Mouse (Mus musculus): ENCODE data around the gene Gabrb1. TPM values are rescaled to one million over a fixed set of nuclear protein-coding genes. Genes with fewer than 3 reads are reported as not detected.
A peak's percentile ranks its signal among the peaks of the same experiment; 100 is the strongest.

The Gabrb1 gene
- total RNA-seq, 4 experiments from 2014 or later = 0.09 to 0.28 (median 0.19) TPM

DNA sequence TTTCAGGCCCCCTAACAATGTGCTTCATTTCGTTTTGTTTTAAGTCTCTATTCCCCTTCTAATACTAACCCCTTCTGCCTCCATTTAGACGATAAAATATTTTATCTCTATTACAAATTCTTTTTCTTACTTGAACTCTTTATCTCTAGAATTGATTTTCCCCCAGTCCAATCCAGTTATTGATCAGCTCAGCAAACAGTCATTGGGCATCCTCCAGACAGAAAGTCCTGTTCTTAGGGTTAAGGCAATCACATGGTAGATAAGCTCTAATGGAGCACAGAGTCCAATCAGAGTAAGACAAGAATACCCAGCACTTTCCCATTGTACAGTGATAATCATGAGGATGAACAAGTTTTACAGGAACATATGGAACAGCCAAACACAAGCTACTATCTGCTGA, 172.4 kb downstream of the Gabrb1 start:
- no peak for DNase-seq

DNA sequence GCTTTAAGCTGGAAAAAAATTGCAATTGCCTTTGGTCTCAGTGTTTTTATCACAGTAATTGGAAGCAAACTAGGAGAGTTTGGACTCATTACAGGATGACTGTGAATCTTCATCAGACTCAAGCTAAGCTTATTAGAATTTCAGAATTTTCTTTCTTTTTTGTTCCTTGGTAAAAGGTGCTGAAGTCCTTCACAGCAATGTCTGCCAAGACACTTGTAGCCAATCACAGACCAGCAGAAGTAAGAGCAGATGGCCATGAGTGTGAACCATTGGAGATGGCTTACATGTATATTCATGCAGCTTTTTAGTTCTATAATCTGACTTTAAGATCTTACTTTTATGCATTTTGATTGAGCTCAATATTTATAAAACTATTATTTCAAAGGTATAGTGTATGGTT, 184.3 kb downstream of the Gabrb1 start:
- no peak for DNase-seq

DNA sequence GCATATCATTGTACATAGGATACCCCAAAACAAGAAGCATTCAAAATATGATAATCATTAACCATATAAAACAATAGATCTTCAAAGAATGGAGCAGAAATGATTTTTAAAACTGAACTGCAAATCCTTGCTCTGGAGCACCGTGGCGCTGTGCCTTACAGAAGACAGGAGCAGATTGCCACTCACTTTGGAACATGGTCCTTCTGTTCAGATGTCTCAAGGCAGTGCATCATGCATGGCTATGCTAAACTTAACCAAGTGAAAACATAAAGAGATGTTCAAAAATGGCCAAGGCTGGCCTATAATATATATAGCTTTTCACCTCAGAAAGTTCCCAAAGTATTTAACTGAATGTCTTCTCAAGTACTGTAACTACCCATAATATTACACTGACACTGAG, 240.3 kb downstream of the Gabrb1 start:
- no peak for DNase-seq

DNA sequence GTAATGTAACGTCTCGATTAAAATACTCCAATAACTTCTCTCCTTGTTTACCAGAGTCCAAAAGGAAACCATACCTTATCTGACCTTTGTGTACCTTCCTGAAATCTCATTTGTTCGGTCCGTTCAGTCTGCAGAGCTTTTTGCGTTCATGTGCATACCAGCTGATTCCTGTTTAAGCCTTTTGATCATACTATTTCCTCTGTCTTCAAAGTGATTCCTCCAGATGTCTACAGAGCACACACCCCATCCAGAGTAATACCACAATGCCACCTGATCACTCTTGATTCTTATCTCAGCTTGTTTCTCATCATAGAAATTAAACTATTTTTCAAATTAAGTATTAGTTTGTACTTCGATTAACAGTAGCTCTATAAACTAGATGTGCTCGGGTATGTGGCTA, 245.5 kb downstream of the Gabrb1 start:
- DNase-seq = no peak

DNA sequence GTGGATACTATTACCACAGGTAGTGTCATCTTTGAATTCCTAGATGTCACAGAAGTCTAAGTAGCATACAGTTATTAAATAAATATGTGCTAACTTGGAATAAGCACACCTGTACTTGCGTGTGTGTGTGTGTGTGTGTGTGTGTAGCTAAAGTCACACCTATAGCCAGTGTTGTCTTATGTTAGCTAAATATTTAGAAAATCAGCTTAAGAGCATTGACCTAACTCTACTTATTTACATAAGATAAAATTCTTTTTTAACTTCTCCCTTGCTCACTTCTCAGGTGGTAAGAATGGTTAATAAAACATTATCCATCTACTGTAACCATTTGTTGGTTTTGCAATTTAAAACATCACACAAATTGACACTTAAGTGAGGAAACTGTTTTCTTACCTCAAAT, 256.1 kb downstream of the Gabrb1 start:
- no peak for DNase-seq

DNA sequence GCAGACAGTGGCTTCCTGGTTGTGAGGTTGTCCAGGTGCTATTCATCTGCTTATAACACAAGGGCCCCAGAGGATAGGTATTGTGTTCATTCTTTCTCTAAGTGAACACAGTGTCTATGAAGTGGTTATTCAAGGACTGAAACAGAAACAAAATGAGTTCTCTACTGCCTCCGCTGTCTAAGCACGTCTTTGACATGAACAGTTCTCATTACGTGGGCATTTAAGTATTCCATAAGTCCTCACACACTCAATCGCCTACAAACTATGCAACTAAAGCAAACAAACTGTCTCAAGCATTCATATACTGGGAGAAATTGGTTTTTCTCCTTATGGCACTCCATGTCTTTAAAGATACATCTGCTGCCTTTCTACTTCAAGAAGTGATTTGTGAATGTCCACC, 257.8 kb downstream of the Gabrb1 start:
- DNase-seq = no peak

DNA sequence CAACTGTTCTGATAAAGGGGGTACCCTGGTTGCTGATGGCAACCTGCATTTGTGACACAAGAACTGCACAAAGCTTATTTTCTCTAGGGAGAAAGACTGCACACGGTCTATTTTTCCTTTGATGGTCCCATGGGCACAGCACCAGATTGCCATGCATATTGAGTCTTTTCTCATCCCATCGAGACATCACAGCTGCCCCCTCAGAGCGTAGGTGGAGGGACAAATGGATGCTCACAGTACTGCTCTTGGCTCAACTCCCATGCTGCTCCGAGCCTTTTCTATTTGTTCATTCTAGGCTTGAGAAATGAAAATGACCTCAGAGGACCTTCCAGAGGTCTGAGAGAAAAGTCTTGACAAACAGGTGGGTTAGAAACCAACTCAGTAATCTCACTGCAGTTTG, 259.3 kb downstream of the Gabrb1 start:
- DNase-seq = no peak

DNA sequence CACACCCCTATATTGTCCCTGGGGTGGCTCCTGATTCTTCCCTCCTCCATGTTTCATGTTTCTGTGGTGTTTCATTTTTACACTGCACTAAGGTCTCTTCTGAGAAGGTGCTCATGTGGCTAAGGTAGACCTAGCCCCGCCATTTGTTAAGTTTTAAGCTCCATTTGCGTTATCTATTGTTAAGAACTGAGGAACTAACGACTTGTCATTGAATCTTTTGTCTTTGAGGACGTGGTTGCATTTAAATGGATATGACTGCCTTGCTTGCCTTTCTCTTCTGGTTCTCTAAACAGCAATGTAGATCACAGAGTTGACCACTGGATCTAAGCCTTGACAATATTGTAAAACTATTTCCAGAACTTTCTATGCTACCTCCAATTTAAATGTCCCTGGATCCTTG, 265.7 kb downstream of the Gabrb1 start:
- no peak for DNase-seq

DNA sequence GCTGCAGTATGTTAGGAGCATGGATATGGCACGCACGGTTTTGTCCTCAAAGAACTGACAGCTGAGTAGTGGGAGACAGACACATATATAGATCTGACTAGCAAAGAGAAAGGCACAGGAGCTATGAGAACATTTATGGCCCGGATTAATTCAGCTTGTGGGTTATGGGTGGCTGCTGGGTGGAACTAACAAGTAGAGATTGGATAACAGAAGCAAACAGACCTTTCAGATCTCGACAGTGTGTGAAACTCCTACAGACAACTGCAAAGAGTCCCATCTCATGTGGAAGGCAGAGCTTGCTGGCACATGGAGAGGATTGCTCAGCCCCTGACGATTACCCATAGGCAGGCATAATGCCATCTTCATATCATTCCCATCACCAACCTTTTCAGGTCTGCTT, 268.4 kb downstream of the Gabrb1 start:
- no peak for DNase-seq

DNA sequence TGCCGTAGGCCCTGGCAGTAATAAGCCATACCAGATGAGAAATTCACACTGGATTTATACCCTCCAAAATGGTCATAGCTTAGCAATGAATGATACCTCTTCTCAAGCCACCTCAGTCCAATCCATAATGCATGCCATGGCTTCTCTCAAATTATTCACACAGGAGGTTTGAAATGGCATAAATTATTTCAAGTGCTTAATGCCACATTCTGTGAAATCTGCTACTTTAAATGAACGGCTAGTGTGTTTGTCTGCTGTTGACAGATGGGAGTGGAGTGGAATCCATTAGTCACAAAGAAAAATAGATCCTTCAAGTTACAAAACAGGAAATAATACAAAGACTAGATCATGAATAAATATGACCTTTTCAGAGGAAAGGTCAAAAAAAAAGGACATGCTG, 272.1 kb downstream of the Gabrb1 start:
- no peak for DNase-seq

DNA sequence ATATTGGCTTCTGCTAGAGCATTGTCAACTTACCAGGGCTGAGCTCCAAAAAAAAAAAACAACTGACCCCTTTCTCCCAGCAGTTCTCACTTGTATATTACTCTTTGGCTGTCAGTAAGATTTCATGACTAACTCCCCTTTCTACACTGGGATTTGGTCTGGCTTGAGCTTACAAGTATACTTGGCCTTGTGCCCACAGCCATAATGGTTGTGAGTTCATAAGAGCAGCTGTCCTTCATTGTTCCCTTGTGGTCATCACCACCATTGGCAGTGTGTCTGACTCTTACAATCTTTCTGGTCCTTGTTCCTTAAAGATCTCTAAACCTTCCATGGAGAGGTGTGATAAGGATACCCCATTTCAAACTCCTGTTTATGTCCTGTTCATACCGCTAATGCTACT, 293.5 kb downstream of the Gabrb1 start:
- no peak for DNase-seq

DNA sequence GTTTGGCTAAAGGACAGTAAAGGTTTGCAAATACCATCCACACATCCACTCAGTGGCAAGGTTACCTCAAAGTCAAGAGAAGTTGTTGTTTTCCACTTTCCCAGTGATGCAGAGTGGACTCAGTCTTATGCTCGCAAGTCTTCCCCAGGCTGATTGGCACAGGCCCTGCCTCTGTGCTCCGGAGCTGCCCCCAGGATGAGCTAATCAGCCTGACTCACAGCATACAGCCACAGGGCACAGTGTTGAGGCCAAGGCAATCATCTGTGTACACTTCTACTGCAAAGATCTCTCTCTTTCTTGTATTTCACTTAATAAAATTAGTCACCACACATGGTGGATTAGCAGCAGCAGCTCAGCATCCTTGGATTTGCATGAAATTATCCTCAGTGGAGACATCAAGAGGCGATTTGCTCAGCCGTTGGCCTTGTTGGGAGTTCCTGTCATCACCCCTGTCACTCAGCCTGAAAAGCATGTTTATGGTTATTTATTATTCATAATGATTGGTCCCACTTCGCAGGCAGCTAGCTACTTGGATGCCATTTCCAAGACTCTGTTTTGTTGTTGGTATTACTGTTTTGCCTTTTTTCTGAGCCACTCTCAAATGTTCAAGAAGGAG, 297.3 kb downstream of the Gabrb1 start:
- peak; percentile 6 for DNase-seq

DNA sequence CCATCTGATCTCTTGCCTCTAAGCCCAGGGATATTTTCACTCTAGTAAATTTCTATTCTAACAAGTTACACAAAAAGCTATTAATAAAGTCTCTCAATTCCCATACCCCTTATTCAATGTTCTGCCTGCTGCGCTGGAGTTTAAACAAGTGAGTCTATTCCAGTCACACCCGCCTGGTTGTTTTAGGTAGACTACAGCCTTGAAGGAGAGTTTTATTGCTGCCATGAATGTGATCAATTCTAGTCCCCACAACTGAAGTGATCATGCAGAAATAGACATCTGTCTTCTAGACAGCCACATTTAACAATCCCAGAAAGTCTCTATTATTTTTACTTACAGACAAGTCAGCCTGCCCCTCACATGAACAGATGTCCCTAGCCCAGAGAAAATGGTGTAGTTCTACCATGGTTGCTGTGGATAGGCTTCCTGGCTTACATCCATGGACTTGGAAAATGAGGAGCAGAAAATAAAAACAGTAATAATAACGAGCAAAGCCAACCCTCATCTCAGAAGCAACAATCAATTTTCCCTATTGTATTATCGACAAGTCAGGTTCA, 307.0 kb downstream of the Gabrb1 start:
- no peak for DNase-seq

DNA sequence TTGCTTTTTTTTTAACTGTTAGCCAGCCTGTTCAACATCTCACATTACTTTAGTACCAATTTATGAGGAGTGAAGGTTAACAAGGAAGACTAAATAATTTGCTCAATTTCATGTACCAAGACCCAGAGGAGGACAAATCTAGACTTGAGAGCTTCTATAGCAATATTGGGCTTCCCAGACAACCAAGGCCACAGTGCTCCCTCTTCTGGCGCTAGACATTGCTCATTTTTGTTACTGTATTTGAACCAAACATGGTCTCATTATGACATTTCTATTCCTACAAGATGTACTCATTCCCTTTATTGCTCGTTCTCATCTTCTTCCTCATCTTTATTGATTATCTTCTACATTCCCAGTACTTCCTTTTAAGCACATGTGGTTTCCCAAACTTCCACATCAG, 307.6 kb downstream of the Gabrb1 start:
- no peak for DNase-seq

DNA sequence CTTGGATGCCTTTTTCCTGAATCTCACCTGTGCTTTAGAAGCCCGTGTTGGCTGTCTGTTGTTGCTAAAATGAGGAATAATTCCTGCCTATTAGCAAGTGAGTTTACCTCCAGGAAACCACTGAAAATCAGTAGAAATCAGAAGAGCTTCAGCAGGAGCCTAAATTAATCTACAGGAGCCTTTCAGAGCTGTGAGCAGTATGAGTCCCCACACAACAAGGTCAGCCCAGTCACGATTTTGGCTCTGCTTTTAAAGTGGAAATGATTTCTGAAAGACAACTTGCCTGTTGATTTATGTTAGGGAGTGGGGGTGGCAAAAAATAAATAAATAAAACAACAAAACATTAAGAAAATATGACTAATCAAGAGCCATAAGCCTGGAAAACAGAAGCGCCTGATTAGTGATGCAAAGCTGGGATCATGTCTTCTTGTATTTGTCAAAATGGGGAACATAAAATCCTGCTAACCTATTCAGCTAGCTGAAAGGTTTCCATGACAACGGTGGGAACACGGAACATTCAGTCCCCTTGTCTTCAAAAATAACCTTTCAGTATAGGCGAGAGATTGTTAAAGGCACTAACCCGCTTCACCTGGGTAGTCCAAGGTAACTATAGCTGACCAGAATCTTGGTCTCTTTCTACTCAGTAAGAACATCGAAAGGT, 312.4 kb downstream of the Gabrb1 start:
- no peak for DNase-seq

DNA sequence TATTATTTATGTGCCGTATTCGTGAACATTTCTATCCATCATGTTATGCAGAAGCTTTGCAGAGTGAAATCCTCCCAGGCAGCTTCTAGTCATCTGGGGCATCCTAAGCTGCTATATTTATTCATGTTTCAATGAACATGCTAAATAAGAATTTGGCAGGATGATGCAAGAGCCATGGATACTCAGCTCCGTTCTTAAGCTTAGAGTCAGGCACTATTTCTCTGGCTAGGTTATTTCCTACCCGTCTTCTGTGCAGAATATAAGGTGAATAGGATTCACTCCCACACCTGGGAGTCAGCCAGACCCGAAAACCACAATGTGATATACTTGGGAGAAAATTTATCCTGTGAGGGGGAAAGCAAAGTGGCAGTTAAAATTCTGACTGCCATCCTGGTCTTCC, 314.9 kb downstream of the Gabrb1 start:
- DNase-seq = no peak

DNA sequence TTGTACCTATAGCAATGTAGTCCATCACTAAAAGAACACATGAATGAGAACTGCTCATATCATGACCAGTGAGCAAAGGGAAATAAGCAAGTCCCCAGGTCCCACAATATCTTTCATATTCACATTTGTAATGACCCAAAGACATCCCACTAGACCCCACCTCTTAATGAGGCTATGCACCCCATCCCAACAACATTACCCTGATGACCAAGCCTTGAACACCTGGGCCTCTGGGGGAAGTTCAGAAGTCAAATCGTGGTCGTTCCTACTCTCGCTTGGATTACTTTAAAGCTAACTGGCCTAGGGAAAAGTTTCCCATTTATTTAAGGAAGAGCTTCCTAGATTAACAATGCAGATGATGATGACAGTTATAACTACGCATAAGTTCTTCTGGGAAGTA, 318.2 kb downstream of the Gabrb1 start:
- no peak for DNase-seq

DNA sequence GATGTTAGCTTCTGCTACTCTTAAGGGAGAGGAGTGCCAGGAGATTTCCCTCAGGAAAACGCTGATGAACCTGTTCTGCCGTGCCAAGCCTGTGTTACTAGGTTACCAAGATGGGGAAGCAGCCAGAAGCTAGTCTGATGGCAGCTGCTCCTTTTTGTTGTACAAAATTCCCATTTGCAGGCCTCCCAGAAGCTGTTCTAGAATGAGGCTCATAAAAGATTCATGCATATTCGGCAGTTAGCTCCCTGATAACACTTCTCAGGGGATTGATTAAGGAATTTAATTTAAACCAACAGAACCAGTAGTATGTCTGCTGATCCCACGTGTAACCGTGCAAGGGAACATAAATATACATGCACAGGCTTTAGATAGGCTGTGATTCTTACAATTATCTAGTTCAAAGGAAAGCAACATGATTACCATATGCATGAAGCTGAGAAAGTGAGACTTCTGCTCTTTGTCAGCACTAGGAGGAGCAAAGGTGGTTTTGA, 318.7 kb downstream of the Gabrb1 start:
- no peak for DNase-seq

DNA sequence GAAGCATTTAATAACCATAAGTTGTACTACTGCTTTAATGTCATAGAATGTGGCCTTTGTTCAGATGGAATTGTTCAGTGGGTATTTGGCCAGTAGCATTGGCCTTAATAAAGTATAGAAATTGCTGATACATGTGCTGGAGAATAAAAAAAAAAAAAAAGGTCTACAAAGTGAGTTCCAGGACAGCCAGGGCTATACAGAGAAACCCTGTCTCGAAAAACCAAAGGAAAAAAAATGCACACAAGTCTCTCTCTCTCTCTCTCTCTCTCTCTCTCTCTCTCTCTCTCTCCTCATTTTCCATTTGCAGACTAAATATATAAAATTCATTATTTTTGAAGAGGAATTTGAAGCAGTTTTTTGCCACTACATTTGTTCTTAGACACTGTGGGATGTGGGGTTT, 328.6 kb downstream of the Gabrb1 start:
- no peak for DNase-seq

DNA sequence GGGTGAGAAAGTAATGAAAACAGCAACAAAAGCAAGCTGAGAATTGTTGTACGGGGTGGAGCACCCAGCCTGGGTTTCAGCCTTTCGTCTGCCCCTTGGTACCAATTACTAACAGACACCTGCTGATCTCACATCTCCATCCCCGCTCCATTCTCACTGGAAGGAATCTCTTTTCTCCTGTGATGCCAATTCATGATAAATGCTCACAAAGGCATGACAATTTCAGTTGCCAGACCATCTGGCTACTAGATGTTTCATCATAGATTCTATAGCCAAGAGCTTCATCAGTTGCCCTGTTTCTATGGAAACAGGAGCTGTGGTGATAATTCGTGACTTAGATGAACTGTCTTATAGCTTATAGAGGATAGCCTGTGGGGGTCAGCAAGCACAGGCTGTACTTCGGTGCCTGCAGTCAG, 329.1 kb downstream of the Gabrb1 start:
- DNase-seq = no peak

DNA sequence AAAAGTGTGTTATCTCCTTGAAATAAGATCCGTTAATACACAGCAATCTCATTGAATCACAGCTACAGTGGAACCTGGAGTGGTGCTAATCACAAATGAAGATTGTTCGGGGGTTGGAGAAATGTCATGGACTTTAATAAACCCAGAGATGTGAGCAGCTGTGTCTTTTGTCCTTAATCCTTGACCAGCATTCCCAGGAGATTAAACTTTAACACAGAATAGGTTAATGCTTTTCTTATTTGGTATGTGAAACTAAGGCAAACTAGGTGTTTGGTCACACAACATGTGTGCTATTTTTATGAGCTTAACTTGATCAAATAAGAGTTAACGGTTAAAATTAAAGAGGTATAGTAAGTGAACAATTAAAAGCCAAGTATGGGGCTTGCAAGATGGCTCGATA, 341.6 kb downstream of the Gabrb1 start:
- DNase-seq = no peak

DNA sequence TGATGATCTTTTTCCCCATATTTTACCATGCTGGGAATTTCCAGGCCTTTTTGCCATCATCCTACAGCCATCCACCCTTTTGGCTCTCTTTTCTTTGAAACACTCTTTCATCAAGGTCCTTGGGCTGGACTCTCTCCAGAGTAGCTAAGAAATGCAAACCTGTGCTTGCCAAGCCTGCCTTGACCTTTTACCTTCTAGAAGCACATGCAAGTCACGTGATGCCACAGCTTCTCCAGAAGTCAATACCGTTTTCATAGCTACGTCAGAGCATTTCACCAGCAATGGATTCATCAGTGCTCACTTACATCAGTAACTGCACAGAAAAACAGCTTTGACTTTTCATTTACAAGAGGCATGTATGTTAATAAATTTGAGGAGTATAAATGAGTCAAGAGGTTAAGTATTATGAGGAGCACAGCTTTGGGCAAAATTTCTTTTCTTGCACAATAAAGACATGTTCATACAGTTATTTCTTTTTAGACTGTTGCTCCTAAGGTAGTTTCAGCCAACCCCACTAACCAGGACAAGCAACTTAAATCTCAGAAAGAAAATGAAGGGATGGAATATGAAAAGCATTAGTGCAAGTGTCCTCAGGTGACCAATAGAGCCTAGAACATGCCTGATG, 346.0 kb downstream of the Gabrb1 start:
- peak; percentile 13 for DNase-seq

DNA sequence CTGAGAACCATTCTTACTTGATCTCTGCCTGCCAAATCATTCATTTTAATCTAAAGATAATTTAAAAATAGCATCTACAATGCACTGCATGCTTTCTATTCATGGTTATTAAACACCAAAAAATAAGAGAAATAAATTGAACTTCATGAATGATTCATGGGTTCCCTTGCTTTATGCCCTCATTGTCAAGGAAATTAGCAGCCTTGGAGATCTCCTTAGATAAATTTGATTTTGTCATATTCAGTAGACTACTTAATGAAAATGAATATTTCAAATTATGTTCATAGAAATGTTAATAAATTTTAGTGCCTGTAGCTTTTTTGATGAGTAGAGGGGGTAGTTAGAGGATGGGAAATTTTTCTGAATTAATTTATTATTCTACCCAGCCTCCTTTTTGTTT, 379.0 kb downstream of the Gabrb1 start:
- no peak for DNase-seq

Data from adrenal gland, adult 8-10 months (tissue).